Mouse (Mus musculus) kidney, postnatal 4 days (tissue): ENCODE measurements at regions not wholly inside any gene's neighbourhood (a gene's known extent, or its start where the extent isn't known, plus 50 kb on each side); places are given as distances from the start of the nearest gene placed in this dataset.
A peak's percentile ranks its signal among the peaks of the same experiment; 100 is the strongest.

ENCODE experiments used
- DNase-seq, 2 experiments: peaks; one replicate each; pipeline ENCODE4 v3.0.0; 2021; ENCODE audit warnings: mixed read lengths in 2 of 2

DNA sequence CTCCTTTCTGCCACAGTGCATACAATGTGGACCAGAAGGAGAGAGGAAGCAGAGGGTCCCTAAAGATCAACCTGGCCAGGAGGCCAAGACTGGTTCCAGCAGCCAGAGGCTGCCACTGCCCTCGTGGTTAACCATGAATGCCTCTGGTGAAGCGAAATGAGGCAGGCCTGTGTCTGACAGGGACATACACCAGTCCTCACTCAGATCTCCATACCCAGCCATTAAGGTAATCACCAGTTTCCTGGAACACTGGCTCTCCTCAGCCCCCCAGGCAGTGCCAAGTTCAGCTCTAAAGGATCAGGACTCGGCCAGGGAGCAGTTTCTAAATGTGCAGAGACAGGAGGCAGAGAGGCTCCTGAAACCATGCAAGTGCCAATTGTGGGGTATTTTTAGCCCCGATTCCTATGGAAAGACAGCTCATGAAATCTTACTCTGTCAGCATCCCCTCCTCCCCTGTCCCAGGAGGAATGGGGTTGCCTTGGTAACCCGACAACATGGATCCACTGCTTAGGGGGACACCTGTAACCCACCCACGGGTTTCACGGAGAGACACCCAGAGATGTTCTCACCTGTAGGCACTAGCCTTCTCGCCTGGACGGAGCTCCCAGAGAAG is 103.6 kb downstream of the Ier5 start:
- DNase-seq: no peak

DNA sequence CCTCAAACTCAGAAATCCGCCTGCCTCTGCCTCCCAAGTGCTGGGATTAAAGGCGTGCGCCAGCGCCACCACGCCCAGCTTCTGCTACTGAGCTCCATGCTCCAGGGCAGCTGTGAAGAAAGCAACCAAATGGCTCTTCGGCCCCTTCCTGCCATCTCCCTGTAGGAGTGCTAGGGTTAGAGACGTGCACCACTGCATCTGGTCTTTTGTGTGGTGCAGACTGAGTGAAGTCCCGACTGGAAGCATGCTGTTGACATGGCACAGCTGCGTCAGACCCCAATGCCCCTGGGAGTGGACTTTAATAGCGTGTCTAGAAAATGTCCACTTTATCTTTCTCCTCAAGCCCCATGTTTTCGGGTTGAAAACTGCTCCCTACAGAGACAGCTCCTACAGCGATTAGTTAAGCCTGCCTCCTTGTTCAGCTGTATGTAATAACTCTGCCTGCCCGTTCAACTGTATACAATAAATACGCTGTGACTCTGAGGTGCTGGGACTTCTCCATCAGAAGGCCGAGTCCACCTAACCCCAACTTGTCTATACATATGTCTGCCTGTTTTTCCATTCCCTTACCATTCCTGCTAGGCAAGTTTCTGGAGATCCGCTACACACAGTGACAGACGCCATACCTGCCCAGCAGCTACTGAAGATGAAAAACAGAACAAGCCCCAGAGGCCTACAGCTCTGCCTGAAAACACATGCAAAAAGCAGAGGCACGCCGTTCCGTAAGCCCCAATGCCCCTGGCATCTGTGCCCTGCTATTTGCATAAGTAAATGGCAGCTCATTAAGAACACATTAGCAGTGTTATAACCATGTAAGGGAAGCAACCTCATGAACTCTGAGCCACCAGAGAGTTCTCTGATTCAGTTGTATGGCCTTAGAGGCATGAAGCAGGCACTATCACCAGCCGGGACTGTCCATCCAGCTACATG is 105.2 kb downstream of the Ier5 start:
- DNase-seq: no peak

DNA sequence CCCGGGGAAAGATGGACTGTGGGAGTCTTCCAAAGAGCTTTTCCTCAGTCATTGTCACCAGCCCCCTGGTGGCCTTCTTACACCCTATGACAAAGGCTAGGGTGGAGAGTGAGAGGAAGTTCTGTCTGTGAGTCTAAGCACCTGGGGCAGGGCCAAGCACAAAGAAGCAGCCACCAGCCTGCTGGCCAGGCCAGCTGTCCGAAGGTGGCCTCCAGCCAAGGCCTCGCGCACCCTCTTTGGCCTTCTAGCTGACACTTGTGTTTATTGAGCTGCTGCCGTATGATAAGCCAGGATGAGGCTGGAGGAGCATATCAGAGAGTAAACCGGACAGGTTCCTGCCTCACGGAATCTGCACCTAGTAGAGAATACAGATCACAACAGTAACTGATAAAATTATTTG is 99.0 kb upstream of the Cacna1e start:
- DNase-seq: peak in 1 of 2 experiments; percentile 5

DNA sequence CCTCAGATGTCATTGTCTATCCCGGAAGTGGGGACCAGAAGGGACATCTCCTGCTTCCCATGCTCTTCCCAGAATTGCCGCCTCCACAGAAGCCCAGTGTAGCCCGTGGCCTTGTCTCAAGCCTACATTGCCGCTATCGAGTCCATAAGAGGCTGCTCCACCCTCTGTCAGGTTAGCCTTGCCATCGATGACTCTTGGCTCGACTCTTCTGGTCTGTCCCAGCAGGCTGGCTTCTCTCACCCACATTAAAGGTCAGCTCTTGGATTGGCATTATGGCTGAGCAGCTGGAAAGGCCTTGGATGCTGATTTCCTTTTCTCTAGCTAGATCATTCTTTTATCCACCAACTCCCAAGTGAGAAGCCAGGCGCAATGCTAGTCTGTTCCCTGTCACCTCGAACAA is 98.5 kb upstream of the Cacna1e start:
- DNase-seq: no peak

DNA sequence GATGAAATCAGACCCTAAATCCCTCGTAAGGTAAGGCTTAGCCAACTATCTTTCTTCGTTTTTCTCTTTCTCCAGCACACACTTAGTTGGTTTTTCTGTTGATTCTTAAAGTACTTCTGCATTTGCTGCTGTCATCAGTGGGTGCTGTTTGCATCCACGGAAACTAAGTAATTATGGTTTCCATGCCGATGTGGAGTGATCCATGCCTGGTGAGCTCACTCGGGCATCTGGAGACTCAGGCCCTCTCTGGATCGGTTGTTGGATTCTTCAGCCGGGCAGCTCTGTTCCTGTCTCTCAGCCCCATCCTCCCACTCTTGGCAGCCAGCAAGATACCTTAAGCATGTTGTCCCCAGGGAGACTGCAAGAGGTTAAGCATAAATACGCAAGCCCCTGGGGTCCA is 97.4 kb upstream of the Cacna1e start:
- DNase-seq: no peak

DNA sequence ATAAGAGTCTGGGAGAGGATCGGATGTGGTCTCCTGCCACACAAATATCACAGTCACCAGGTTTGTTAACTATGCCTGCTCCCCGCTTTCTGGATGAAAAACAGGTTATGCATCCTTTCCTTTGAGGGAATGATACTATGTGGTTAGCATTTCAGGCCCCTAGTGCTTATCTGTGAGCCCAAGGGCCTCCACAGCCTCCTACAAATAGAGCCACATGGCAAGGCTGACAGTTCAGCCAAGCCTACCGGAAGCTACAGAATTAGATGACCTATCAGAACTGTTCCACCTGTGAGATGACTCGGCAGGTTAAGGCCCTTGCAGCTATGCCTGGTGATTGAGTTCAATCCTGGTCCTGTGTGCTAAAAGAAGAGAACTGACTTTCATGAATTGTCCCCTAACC is 91.4 kb upstream of the Cacna1e start:
- no peak for DNase-seq

DNA sequence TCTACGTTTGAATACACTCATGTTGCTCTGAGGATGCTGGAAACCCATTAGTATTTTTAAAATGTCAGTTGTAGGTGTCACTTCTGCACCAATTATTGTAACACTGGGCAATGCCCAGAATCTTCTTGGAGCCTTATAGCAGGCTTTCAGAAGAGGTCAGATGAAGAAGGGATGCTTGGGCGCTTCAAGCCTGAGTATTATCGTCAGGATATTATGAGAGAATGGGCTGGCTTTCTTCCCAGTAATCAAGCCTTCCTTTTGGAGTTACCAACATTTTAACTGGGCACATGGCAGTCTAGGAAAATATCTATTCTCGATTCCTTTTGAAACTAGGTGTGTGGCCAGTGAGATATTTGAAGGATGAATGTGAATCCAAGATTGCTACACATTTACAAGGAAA is 77.0 kb upstream of the Cacna1e start:
- DNase-seq: no peak

DNA sequence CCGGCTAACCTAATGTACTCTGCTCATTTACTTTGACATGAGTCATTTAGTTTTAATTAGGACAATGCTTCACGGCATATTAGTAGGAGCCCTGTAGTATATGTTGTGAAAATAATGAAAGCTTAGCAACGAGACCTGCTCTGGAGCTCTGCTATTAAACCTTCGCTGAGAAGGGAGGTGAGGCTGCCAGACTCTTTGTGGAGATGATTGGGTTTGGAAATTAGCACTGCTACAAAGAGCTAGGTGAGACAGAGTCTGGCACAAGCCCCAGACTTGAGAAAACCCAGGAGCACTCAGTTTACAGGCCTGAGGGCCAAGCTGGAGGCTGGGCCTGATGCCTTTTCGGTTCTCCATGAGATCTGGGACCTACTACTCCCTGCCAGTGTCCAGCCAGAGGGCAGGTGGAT is 72.3 kb upstream of the Cacna1e start:
- DNase-seq: no peak

DNA sequence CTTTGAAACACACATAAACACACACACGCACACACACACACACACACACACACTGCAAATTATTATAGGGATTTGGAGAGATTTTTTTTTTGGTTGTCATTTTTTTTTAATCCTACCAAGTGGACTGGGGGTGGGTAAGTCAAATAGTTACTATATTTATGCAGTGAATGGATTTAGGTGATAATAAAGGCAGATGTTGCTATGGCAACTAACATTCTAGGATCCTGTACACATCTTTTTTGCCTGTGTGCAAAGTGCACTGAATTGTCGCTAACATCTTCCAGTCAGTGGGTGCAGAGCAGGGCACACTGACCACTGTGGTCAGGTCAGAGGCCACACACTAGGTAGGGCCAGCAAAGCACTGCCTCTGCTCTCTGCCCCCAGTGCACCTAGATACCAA is 68.4 kb upstream of the Cacna1e start:
- DNase-seq: no peak
